Mouse (Mus musculus) heart, embryonic 15.5 days (tissue): Measurements from ENCODE around the gene Elmo3. TPM values are rescaled to one million over a fixed set of nuclear protein-coding genes. Genes with fewer than 3 reads are reported as not detected.
A peak's percentile ranks its signal among the peaks of the same experiment; 100 is the strongest.

Experiments
- ATAC-seq: fragments of 200-750 bp; cut with Nextera tagmentation; replicated peaks from 2 replicates; pipeline ENCODE4 v1.8.0; 2017; ENCODE audit warnings: low read depth, moderate TSS enrichment; ENCODE audit not compliant: insufficient number of reproducible peaks, insufficient read depth, low FRiP score
- H3K27ac ChIP-seq: fragments of 300-500 bp; sonication (generic); 2 replicates; pipeline ENCODE4 v1.5.1; 2015; ENCODE audit warnings: mild to moderate bottlenecking, inconsistent platforms
- H3K27me3 ChIP-seq: fragments of 300-500 bp; sonication (generic); 2 replicates; pipeline ENCODE4 v1.6.1; 2015; ENCODE audit warnings: inconsistent platforms
- H3K36me3 ChIP-seq: fragments of 300-500 bp; sonication (generic); 2 replicates; pipeline ENCODE4 v1.6.1; 2015; ENCODE audit warnings: mild to moderate bottlenecking, inconsistent platforms
- H3K4me1 ChIP-seq: fragments of 300-500 bp; sonication (generic); replicated peaks from 2 replicates; pipeline ENCODE4 v1.6.1; 2015; ENCODE audit warnings: inconsistent platforms
- H3K4me2 ChIP-seq: fragments of 300-500 bp; sonication (generic); 2 replicates; pipeline ENCODE4 v1.6.1; 2015; ENCODE audit warnings: inconsistent platforms, mild to moderate bottlenecking, moderate library complexity
- H3K4me3 ChIP-seq: fragments of 300-500 bp; sonication (generic); 2 replicates; pipeline ENCODE4 v1.5.1; 2015; ENCODE audit warnings: mild to moderate bottlenecking, inconsistent platforms
- H3K9ac ChIP-seq: fragments of 300-500 bp; sonication (generic); 2 replicates; pipeline ENCODE4 v1.6.1; 2015; ENCODE audit warnings: mild to moderate bottlenecking, inconsistent platforms
- H3K9me3 ChIP-seq: fragments of 300-500 bp; sonication (generic); replicated peaks from 2 replicates; pipeline ENCODE4 v1.6.1; 2016; ENCODE audit warnings: inconsistent platforms
- WGBS: fragments of 180-500 bp; shearing (Covaris S2); methylation state at CpG from one replicate; pipeline ENCODE4 v1.1.7; 2015; ENCODE audit warnings: mixed read lengths; 5-methylcytosine and 5-hydroxymethylcytosine counted together
- polyA plus RNA-seq: library from polyadenylated mRNA; unstranded; fragments of >200 nt; fragmentation: Nextera tagmentation; extraction: Ambion mirVana; gene quantifications from 2 replicates; pipeline ENCODE4 v1.2.1, GENCODE M21; 2015

Gene Elmo3
- polyA plus RNA-seq, 1 experiment from 2014 or later = 2.3 TPM

DNA sequence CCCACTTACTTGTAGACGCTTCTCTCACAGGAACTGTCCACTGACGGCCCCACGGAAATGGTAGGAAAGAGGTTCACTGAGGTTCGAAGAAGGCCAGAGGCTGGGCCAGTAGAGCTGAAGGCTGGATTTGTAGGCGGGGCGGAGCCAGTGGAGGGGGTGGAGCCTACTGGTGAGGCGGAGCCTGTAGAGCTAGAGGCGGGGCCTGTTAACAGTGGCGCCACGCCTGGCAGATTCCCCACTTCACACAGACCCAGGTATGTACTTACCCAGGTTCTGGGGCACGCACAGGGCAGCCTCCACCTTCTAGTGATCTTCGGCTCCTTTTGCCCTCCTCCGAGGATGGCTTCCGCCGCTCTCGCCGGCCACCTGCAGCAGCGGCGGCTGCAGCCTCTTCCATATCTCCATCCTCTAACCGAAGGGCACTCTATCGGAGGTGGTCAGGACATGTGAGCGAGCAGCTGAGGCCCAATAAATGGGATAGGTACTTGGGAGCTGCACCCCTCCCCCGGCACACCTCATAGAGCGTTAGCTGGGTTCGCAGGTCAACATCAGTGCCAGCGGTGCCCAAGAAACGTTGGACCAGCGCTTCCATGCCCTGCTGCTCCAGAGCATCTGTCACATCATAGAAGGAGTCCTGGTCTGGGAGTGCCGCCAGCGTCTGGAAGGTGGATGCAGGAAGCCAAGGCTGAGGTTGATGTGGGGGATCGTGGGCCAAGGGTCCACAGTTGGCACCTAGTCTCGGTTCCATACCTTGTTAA is 31.2 kb downstream of the Elmo3 start:
- Histone ChIP-seq H3K27me3 (no peaks in the 10 kb centered on the region), H3K9me3 (no peaks in the 10 kb centered on the region), H3K4me1 (peaks cover 33% of the 10 kb centered on the region), H3K9ac (no peak overlapping the region), H3K27ac (no peak overlapping the region), H3K4me3 (no peak overlapping the region), H3K4me2 (no peak overlapping the region), H3K36me3 (peaks cover 59% of the 10 kb centered on the region)
- WGBS = 73% methylated on average over 32 of the region's 32 CpGs
- no peak for ATAC-seq

DNA sequence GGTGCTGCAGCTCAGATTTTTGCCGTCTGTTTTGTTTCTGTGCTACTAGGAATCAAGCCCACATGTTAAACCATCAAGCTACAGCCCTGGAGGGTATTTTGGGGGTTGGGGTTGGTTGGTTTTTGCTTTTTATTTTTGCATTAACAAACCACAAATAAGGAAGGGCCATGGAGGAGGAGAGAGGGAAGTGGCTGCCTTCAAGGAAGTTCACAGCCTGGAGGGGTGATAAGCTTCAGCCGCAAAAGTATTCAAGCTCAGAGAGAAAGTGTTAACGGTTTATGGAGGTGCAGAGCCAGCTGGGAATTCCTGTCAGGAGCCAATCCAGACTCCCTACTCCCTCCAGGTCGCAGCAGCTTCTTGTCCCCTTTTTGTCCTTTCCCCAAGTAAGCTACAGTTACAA is 33.6 kb downstream of the Elmo3 start:
- Histone ChIP-seq H3K27ac (peak overlapping the region; percentile 65), H3K9me3 (no peaks in the 10 kb centered on the region), H3K4me3 (no peak overlapping the region), H3K4me1 (peaks cover 39% of the 10 kb centered on the region), H3K36me3 (peaks cover 36% of the 10 kb centered on the region), H3K9ac (no peak overlapping the region), H3K4me2 (no peak overlapping the region), H3K27me3 (no peaks in the 10 kb centered on the region)
- 15% methylated on average over 4 of the region's 4 CpGs for WGBS
- ATAC-seq = no peak

DNA sequence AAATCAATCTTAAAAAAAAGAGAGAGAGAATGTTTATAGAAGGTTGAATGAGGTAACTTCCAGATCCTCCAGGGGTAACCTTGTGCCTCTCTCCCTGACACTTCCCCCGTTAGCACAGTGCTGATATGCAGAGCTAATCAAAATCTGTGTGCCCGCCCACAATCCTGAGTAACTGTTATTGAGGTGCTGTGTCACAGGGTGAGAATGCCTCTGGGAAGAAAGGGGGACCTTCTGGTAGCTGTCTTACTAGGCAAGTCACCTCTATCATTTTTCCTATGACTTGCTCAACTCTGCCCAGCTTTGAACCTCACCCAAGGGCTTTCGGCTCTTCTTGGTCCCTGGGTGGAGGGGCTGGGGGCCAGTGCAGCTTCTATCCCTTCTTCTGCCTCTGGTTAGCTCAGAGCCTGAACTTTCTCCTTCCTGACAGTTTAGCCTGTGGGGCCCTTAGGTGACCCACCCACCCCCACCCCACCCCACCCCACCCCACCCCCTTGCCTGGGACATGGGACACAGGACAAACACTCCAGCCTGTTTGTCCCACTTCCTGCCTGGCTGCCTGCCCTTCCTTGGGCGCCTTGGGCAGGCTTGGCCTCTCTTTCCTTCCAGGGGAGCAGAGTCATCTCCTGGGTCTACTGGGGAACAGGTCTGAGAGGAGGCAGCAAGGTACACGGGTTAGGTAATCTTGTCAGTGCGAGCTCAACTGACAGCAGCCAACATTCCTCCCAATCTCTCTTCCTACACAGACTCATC is 34.7 kb downstream of the Elmo3 start:
- Histone ChIP-seq H3K9ac (no peak overlapping the region), H3K36me3 (peaks cover 26% of the 10 kb centered on the region), H3K4me3 (no peak overlapping the region), H3K27me3 (no peaks in the 10 kb centered on the region), H3K9me3 (no peaks in the 10 kb centered on the region), H3K4me1 (peaks cover 49% of the 10 kb centered on the region), H3K27ac (peak overlapping the region; percentile 65), H3K4me2 (no peak overlapping the region)
- ATAC-seq = peak; percentile 18; the same call in 1 of the 2 replicates
- 51% methylated on average over 6 of the region's 6 CpGs for WGBS

DNA sequence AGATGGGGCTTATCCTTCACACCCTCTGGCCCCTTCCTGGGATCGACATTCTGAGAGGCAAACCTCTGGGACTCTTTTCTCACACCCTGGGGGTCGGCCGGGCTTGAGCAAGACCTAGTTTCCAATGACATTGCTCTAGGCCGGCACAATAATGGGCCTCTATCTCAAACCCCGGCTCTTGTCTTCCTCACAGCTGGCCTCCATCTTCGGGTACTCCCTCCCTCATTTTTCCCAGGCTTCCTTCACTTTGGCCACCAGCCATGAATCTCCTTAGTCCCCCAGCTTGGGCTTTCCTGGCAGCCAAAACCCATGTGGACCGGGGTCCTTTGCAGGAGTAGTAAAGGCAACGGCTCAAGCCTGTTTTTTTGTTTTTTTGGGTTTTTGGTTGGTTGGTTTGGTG is 36.0 kb downstream of the Elmo3 start:
- no peaks in the 10 kb centered on the region for H3K27me3 ChIP-seq
- ATAC-seq = no peak; the same call in 1 of the 2 replicates
- 0 out of 2 replicates have a peak overlapping the region, but pooled peaks have one; percentile 10 for H3K4me2 ChIP-seq
- H3K9me3 ChIP-seq = no peaks in the 10 kb centered on the region
- peak overlapping the region; percentile 65 for H3K27ac ChIP-seq
- H3K4me1 ChIP-seq = peaks cover 63% of the 10 kb centered on the region
- WGBS = 22% methylated on average over 8 of the region's 8 CpGs
- peaks cover 16% of the 10 kb centered on the region for H3K36me3 ChIP-seq
- H3K4me3 ChIP-seq = no peak overlapping the region
- no peak overlapping the region for H3K9ac ChIP-seq

DNA sequence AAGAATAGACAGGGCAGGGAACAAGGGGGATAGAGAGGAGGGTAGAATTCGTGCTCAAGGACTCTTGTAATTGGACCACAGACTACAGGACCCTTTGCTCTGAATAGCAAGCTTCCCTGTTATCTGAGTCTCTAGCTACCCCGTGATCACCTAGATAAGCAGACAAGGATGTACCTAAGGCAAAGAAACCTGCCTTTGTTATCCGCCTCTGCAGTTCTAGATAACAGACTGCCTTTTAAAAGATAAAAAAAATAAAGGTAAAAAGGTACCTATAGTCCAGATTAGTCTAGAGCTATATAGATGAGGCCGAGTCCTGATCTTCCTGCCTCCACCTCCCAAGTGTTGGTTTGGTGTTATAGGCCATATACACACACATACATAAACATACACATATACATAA is 37.4 kb downstream of the Elmo3 start:
- no peak overlapping the region for H3K27ac ChIP-seq
- no peak overlapping the region for H3K4me2 ChIP-seq
- no peaks in the 10 kb centered on the region for H3K9me3 ChIP-seq
- ATAC-seq = no peak
- H3K36me3 ChIP-seq = peaks cover 3% of the 10 kb centered on the region
- H3K9ac ChIP-seq = no peak overlapping the region
- no peak overlapping the region for H3K4me3 ChIP-seq
- H3K27me3 ChIP-seq = no peaks in the 10 kb centered on the region
- WGBS = 74% methylated on average over 4 of the region's 4 CpGs
- H3K4me1 ChIP-seq = peaks cover 73% of the 10 kb centered on the region

DNA sequence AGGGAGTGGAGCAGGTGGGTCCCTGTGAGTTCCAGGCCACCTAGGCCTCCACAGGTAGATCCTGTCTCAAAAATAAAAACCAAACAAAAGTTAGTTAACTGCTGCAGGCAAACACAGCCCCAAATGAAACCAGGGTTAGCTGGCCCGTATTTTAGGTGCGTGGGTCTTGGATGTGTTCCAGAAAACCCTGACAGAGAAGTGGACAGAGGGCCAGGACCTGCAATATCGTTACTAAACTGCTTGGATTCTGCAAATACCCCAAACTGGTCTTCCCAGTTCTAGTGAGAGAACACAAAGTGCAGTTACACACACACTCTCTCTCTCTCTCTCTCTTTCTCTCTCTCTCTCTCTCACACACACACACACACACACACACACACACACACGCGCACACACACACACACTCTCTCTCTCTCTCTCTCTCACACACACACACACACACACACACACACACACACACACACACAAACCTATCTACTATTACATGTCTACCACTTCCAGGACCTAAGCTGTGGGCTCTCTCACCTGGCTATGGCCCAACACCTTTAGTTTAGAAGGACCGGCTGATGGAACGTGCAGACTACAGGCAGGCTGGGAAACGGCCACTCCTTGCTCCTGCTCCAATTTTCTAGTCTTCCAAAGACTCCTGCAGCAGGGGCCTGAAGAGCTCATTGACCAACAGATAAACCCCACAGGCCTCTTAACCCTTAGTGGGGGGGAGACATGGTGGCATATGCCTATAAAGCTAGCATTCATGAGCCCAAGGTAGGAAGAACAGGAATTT is 38.6 kb downstream of the Elmo3 start:
- Histone ChIP-seq H3K36me3 (no peaks in the 10 kb centered on the region), H3K27me3 (no peaks in the 10 kb centered on the region), H3K4me3 (no peak overlapping the region), H3K4me1 (peaks cover 73% of the 10 kb centered on the region), H3K27ac (peak overlapping the region; percentile 31; the same call in 1 of the 2 replicates), H3K4me2 (peak overlapping the region; percentile 97; the same call in 1 of the 2 replicates), H3K9ac (peak overlapping the region; percentile 17; the same call in 1 of the 2 replicates), H3K9me3 (no peaks in the 10 kb centered on the region)
- no peak for ATAC-seq
- WGBS = 50% methylated on average over 8 of the region's 8 CpGs

DNA sequence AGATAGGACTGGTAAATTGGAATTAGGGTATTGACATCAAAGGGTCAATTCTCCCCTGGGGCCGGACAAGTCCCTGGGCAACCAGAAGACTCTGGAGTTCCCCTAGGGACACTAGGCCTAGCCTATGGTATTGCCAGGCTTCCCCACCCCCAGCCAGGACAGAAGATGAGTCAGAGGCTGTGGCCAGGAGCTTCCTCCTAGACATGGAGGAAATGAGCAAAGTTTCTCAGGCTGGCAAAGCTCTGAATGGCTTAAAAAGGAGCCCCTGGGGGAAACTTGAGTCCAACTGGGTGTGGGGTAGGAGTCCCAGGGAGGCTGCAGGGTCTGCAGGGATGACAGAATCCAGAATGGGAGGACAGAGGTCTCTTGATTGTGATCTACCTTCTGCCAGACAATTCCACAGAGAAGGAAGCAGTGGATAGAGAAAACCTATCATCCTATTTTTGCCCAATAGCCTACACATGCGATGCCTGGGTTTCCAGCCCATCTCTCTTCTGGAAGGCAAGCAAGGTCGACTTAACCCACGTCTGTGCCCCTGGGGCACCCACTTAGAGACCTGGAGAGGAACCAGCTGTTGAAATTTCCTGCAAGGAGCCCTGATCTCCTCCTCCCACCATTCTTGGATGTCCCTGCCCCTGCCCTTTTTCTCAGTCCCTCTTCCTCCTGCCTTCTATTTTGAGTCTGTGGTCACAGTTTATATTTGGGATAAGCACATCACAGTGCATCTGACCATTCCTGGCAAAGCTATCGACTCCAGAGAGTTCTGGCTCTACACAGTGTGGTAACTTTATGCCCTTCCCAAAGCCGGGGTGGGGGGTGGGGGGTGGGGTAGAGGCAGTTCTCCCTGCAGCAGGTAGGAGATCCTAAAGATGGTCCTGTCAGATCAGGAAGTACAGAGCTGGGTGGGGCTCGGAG is 39.9 kb downstream of the Elmo3 start:
- Histone ChIP-seq H3K9me3 (no peaks in the 10 kb centered on the region), H3K4me2 (peak overlapping the region; percentile 97), H3K4me1 (peaks cover 73% of the 10 kb centered on the region), H3K27me3 (no peaks in the 10 kb centered on the region), H3K36me3 (no peaks in the 10 kb centered on the region), H3K9ac (0 out of 2 replicates have a peak overlapping the region, but pooled peaks have one; percentile 20), H3K4me3 (peak overlapping the region; percentile 88; the same call in 1 of the 2 replicates), H3K27ac (peak overlapping the region; percentile 43)
- no peak for ATAC-seq
- 33% methylated on average over 7 of the region's 7 CpGs for WGBS

DNA sequence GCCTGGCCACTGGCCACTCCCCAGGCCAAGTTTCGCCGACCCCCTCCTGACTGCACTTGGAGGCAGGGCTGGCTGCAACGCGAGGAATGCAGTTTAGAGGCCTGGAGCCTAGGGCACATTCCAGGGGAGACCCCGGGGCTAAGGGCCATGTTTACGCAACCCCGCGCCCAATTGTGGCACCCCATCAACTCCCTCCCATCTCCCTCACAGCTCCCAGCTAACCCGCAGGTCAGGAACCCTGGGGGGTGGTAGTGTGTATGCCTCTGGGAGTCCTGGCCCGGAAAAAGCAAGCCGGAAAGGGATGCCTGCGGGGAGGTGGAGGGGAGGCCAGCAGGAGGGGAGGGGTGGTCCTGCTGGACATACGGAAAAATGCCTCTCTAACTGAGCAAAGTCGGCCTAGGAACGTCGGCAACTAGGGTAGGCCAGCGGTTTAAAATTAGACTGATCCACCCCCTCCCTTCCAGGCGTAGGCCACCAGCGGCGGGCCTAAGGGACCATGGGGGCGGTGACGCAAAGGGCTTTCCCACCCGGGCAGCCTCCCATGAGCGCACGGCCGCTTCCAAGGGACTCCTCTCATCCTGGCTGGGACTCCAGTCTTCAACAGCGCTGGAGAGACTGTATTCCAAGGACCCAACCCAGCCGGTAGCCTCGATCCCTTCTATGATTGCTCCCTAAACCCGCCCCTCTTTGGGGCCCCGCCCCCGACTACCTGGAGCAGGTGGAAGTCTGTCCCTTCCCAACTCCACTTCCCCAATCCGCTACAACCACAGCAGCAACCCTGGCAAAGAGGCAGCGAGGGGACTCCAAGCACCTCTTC is 41.4 kb downstream of the Elmo3 start:
- Histone ChIP-seq H3K4me2 (peak overlapping the region; percentile 97), H3K4me3 (peak overlapping the region; percentile 88), H3K9me3 (no peaks in the 10 kb centered on the region), H3K27me3 (no peaks in the 10 kb centered on the region), H3K9ac (peak overlapping the region; percentile 80), H3K27ac (peak overlapping the region; percentile 93), H3K4me1 (peaks cover 62% of the 10 kb centered on the region), H3K36me3 (no peaks in the 10 kb centered on the region)
- under 1% methylated on average over 34 of the region's 34 CpGs for WGBS
- peak; percentile 50 for ATAC-seq

DNA sequence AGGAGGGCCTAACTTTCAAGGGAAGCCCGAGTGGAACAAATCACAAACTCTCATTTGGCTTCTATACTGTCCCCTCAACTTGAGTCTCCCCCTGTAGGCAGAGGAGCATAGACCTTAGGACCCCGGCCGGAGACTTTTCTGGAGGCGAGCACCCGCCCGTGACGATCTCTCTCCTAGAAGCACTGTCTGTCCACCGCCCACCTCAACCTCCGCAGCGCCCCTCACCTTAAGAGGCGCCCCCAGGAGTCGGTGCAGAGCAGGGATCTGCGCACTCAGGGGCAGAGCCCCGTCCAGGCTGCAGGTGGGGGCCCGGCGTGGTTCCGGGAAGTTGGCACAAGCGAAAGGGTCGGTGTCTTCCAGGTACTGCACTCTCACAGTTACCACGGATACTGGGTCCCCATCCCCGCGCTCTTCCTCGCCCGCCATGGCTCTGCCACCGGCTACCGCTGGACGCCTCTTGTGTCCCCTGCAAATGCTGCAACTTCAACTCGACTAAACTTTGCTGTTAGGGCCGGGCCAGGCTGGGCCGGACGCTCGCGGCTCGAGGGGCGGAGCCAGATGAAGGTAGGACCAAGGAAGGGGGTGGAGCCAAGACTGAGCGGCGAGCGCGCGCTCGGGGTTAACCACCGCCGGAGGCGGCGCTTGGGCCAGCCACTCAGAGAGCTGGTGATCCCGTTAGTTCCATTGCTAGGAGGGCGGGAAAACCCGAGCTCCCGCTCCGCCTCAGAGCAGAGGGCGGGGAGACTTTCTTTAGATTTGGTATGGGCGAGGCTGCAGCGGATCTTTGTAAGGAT is 42.2 kb downstream of the Elmo3 start, which contains the start of gene Fhod1:
Gene Fhod1, minus strand, starts transcription at position 526 of the 794 bp plus-strand sequence.
- Histone ChIP-seq H3K4me3 (peak within 1 kb of the TSS; percentile 88), H3K4me2 (peak within 1 kb of the TSS; percentile 97), H3K27ac (peak within 1 kb of the TSS; percentile 93), H3K4me1 (peaks cover 60% of the 10 kb centered on the region), H3K36me3 (no peaks in the 10 kb centered on the region), H3K27me3 (no peaks in the 10 kb centered on the region), H3K9ac (peak within 1 kb of the TSS; percentile 80), H3K9me3 (no peaks in the 10 kb centered on the region)
- peak; percentile 87 for ATAC-seq
- WGBS = under 1% methylated on average over 53 of the region's 53 CpGs
